Mouse (Mus musculus): Measurements from ENCODE around the gene Capn11. TPM values are rescaled to one million over a fixed set of nuclear protein-coding genes. Genes with fewer than 3 reads are reported as not detected.
A peak's percentile ranks its signal among the peaks of the same experiment; 100 is the strongest.

Gene Capn11
- total and polyA plus RNA-seq, 3 experiments: 0.03 TPM; not detected in 2

GRCm38 (mm10) chr17:45591701-45592605, 67.2 kb downstream of the Capn11 start:
- H3K4me3 ChIP-seq (ENCODE audit: control insufficient read depth in 1 of 2, insufficient read depth in 1 of 2, low read depth in 2 of 2, low read length in 2 of 2): no peak overlapping the region
- peaks cover 41% of the 10 kb centered on the region for H3K79me2 ChIP-seq (ENCODE audit: control insufficient read depth, insufficient read depth, low read length, poor library complexity)
- H3K9me3 ChIP-seq (replicated peaks; ENCODE audit: insufficient read depth, low read length): no peaks in the 10 kb centered on the region
- no peak for DNase-seq (ENCODE audit: low read depth, low spot score)
- H3K36me3 ChIP-seq (ENCODE audit: control insufficient read depth in 1 of 2, insufficient read depth in 2 of 2, low read length in 2 of 2): peaks cover 8 to 22% of the 10 kb centered on the region in 2 experiments; a peak in 3 of 4 replicates
- peak overlapping the region; percentile 80 for H3K9ac ChIP-seq (ENCODE audit: control insufficient read depth, low read depth, low read length, poor library complexity, severe bottlenecking)
- peak overlapping the region; percentile 64 for H3K27ac ChIP-seq (ENCODE audit: control insufficient read depth, low read depth, low read length)
- no peaks in the 10 kb centered on the region for H3K27me3 ChIP-seq (ENCODE audit: control insufficient read depth in 1 of 2, insufficient read depth in 2 of 2, low read length in 2 of 2)
- TF ChIP-seq KAT2A (conservative IDR thresholded peaks at IDR 0.05; ENCODE audit: low read depth, low read length) (no peak), ETS1 (IDR thresholded peaks at IDR 0.05; ENCODE audit: low read depth, low read length) (no peak), NRF1 (IDR thresholded peaks at IDR 0.05; ENCODE audit: insufficient read depth, low read depth, low read length, poor library complexity, severe bottlenecking) (no peak), SIN3A (IDR thresholded peaks at IDR 0.05; ENCODE audit: low read length) (no peak), ZC3H11A (IDR thresholded peaks at IDR 0.05; ENCODE audit: low read depth, low read length) (no peak), MYC (IDR thresholded peaks at IDR 0.05; ENCODE audit: low read depth, low read length) (no peak), ZNF384 (IDR thresholded peaks at IDR 0.05; ENCODE audit: low read depth, low read length) (no peak), POLR2AphosphoS2 (IDR thresholded peaks at IDR 0.05; ENCODE audit: low read length) (no peak), SMC3 (IDR thresholded peaks at IDR 0.05; ENCODE audit: low read depth, low read length) (no peak), MXI1 (IDR thresholded peaks at IDR 0.05; ENCODE audit: low read depth, low read length) (no peak), UBTF (IDR thresholded peaks at IDR 0.05; ENCODE audit: borderline replicate concordance, insufficient read depth, low read depth, low read length) (no peak), BHLHE40 (IDR thresholded peaks at IDR 0.05; ENCODE audit: borderline replicate concordance, low read depth, low read length) (no peak), TAL1 (IDR thresholded peaks at IDR 0.05; ENCODE audit: low read length) (no peak), NELFE (IDR thresholded peaks at IDR 0.05; ENCODE audit: low read depth, low read length) (no peak), POLR2AphosphoS5 (IDR thresholded peaks at IDR 0.05; ENCODE audit: borderline replicate concordance, low read depth, low read length) (no peak)
- peaks cover 15 to 31% of the 10 kb centered on the region in 2 experiments for H3K4me1 ChIP-seq (ENCODE audit: control insufficient read depth in 1 of 2, insufficient read depth in 2 of 2, low read length in 2 of 2)

GRCm38 (mm10) chr17:45590410-45590809, 68.7 kb downstream of the Capn11 start:
- 0 out of 2 replicates have a peak, but pooled peaks have one; percentile 17 for TF ChIP-seq USF1 (IDR thresholded peaks at IDR 0.05; ENCODE audit: low read depth, low read length)
- TF ChIP-seq POLR2A (IDR thresholded peaks at IDR 0.05; ENCODE audit: control insufficient read depth in 1 of 2, insufficient read depth in 1 of 2, low read depth in 1 of 2, low read length in 2 of 2, poor library complexity in 1 of 2): no peak
- DNase-seq (ENCODE audit: low read depth, low spot score): no peak
- no peaks in the 10 kb centered on the region for H3K27me3 ChIP-seq (ENCODE audit: control insufficient read depth in 1 of 2, insufficient read depth in 2 of 2, low read length in 2 of 2)
- H3K4me3 ChIP-seq (ENCODE audit: control insufficient read depth in 1 of 2, insufficient read depth in 1 of 2, low read depth in 2 of 2, low read length in 2 of 2): no peak overlapping the region
- H3K9me3 ChIP-seq (replicated peaks; ENCODE audit: insufficient read depth, low read length): no peaks in the 10 kb centered on the region
- peaks cover 8 to 11% of the 10 kb centered on the region in 2 experiments; a peak in 3 of 4 replicates for H3K36me3 ChIP-seq (ENCODE audit: control insufficient read depth in 1 of 2, insufficient read depth in 2 of 2, low read length in 2 of 2)
- H3K9ac ChIP-seq (ENCODE audit: control insufficient read depth, low read depth, low read length, poor library complexity, severe bottlenecking): no peak overlapping the region
- H3K4me1 ChIP-seq (ENCODE audit: control insufficient read depth in 1 of 2, insufficient read depth in 2 of 2, low read length in 2 of 2): peaks cover 7 to 17% of the 10 kb centered on the region in 2 experiments; a peak in 3 of 4 replicates
- no peak overlapping the region for H3K27ac ChIP-seq (ENCODE audit: control insufficient read depth, low read depth, low read length)
- peaks cover 39% of the 10 kb centered on the region for H3K79me2 ChIP-seq (ENCODE audit: control insufficient read depth, insufficient read depth, low read length, poor library complexity)
